Comparison of ENCODE assay signal across 28 mouse cellular contexts in genomic region chr15:102563061-102563460, GRCm38 (mm10). TPM values are rescaled to one million over a fixed set of nuclear protein-coding genes. Genes with fewer than 3 reads are reported as not detected.
DNase-seq lines count a peak whose midpoint lies in the region; ATAC-seq lines count a peak whose summit lies in the region.
"Had no signal": no experiment of that assay in that cellular context is flagged by ENCODE, and none has a peak within 500 bp of the region (broad histone marks: within the 10 kb centered on the region; RNA-seq: fewer than 3 reads in every experiment).

No protein-coding gene starts in this region.

- no peaks in the 10 kb centered on the region for H3K4me1 ChIP-seq in forebrain, embryonic 15.5 days
- H3K4me1 ChIP-seq in forebrain, embryonic 13.5 days, result no peaks in the 10 kb centered on the region
- H3K4me1 ChIP-seq in hindbrain, embryonic 15.5 days (replicated peaks), result 0 out of 2 replicates have a peak, but pooled peaks cover 2% of the 10 kb centered on the region
- no peaks in the 10 kb centered on the region for H3K4me1 ChIP-seq in hindbrain, embryonic 14.5 days (replicated peaks; ENCODE audit: control insufficient read depth, insufficient read depth, low read length)
- no peaks in the 10 kb centered on the region for H3K4me1 ChIP-seq in midbrain, embryonic 11.5 days (ENCODE audit: control insufficient read depth, insufficient read depth, low read length)
- no peaks in the 10 kb centered on the region for H3K4me1 ChIP-seq in midbrain, embryonic 10.5 days
- 0 out of 2 replicates have a peak, but pooled peaks cover 10% of the 10 kb centered on the region for H3K4me1 ChIP-seq in neural tube, embryonic 15.5 days
- H3K4me1 ChIP-seq: embryonic facial prominence, embryonic 10.5 days; embryonic facial prominence, embryonic 13.5 days; forebrain, embryonic 12.5 days; heart, embryonic 10.5 days; heart, embryonic 13.5 days had no signal

- DNase-seq in hindbrain, embryonic 14.5 days (ENCODE audit: low spot score), result no peak
- DNase-seq in midbrain, embryonic 11.5 days (ENCODE audit: low spot score, missing footprints), result peak; percentile 67
- DNase-seq in midbrain, embryonic 10.5 days (ENCODE audit: low spot score), result no peak
- DNase-seq: adrenal gland, postnatal 10 days; adrenal gland, postnatal 36 days; B cell, adult 2 months; embryo, embryonic 11 days; forebrain, postnatal 0 days; gastrocnemius, adult 2 months; gastrocnemius, postnatal 14 days; heart, adult 18-20 months; heart, postnatal 14 days; heart, postnatal 4 days had no signal

- peaks cover 7% of the 10 kb centered on the region; the same call in 1 of the 2 replicates for H3K36me3 ChIP-seq in forebrain, embryonic 15.5 days
- H3K36me3 ChIP-seq in forebrain, embryonic 13.5 days (ENCODE audit: poor library complexity, severe bottlenecking), result peaks cover 18% of the 10 kb centered on the region; the same call in 1 of the 2 replicates
- peaks cover 3% of the 10 kb centered on the region; the same call in 1 of the 2 replicates for H3K36me3 ChIP-seq in hindbrain, embryonic 15.5 days
- no peaks in the 10 kb centered on the region; the same call in 1 of the 2 replicates for H3K36me3 ChIP-seq in hindbrain, embryonic 14.5 days (replicated peaks; ENCODE audit: control insufficient read depth, insufficient read depth)
- H3K36me3 ChIP-seq in midbrain, embryonic 11.5 days (ENCODE audit: control insufficient read depth, insufficient read depth, low read length), result 0 out of 2 replicates have a peak, but pooled peaks cover 3% of the 10 kb centered on the region
- H3K36me3 ChIP-seq in midbrain, embryonic 10.5 days, result peaks cover 25% of the 10 kb centered on the region
- H3K36me3 ChIP-seq in neural tube, embryonic 15.5 days, result no peaks in the 10 kb centered on the region

- no peaks in the 10 kb centered on the region for H3K9me3 ChIP-seq in forebrain, embryonic 15.5 days
- H3K9me3 ChIP-seq in forebrain, embryonic 13.5 days (replicated peaks), result no peaks in the 10 kb centered on the region
- no peaks in the 10 kb centered on the region for H3K9me3 ChIP-seq in hindbrain, embryonic 15.5 days
- H3K9me3 ChIP-seq in hindbrain, embryonic 14.5 days (ENCODE audit: control insufficient read depth, low read length), result no peaks in the 10 kb centered on the region
- no peaks in the 10 kb centered on the region for H3K9me3 ChIP-seq in midbrain, embryonic 11.5 days (ENCODE audit: control insufficient read depth, low read length)
- no peaks in the 10 kb centered on the region for H3K9me3 ChIP-seq in midbrain, embryonic 10.5 days (replicated peaks)
- H3K9me3 ChIP-seq in neural tube, embryonic 15.5 days (replicated peaks), result no peaks in the 10 kb centered on the region
- H3K9me3 ChIP-seq: embryonic facial prominence, embryonic 10.5 days; embryonic facial prominence, embryonic 13.5 days; forebrain, embryonic 12.5 days; G1E; heart, embryonic 10.5 days; heart, embryonic 13.5 days had no signal

- no peak overlapping the region for H3K4me2 ChIP-seq in forebrain, embryonic 15.5 days (replicated peaks)
- no peak overlapping the region for H3K4me2 ChIP-seq in forebrain, embryonic 13.5 days
- no peak overlapping the region for H3K4me2 ChIP-seq in hindbrain, embryonic 15.5 days
- no peak overlapping the region for H3K4me2 ChIP-seq in hindbrain, embryonic 14.5 days (replicated peaks)
- no peak overlapping the region for H3K4me2 ChIP-seq in midbrain, embryonic 11.5 days
- no peak overlapping the region for H3K4me2 ChIP-seq in neural tube, embryonic 15.5 days
- H3K4me2 ChIP-seq: embryonic facial prominence, embryonic 13.5 days; forebrain, embryonic 12.5 days; heart, embryonic 13.5 days had no signal

- no peak for ATAC-seq in forebrain, embryonic 15.5 days (replicated peaks)
- ATAC-seq in forebrain, embryonic 13.5 days, result no peak
- ATAC-seq in hindbrain, embryonic 15.5 days (ENCODE audit: low FRiP score, low read depth), result no peak
- no peak for ATAC-seq in hindbrain, embryonic 14.5 days (ENCODE audit: low FRiP score)
- no peak for ATAC-seq in midbrain, embryonic 11.5 days (ENCODE audit: low FRiP score)
- ATAC-seq in neural tube, embryonic 15.5 days (ENCODE audit: low FRiP score), result no peak
- ATAC-seq: Patski had no signal

- no peaks in the 10 kb centered on the region for H3K27me3 ChIP-seq in forebrain, embryonic 15.5 days
- H3K27me3 ChIP-seq in forebrain, embryonic 13.5 days, result no peaks in the 10 kb centered on the region
- no peaks in the 10 kb centered on the region for H3K27me3 ChIP-seq in hindbrain, embryonic 15.5 days
- H3K27me3 ChIP-seq in hindbrain, embryonic 14.5 days (ENCODE audit: control insufficient read depth, insufficient read depth, low read length), result no peaks in the 10 kb centered on the region
- no peaks in the 10 kb centered on the region for H3K27me3 ChIP-seq in midbrain, embryonic 11.5 days (ENCODE audit: control insufficient read depth, insufficient read depth, low read length)
- no peaks in the 10 kb centered on the region for H3K27me3 ChIP-seq in midbrain, embryonic 10.5 days (ENCODE audit: low read depth, poor library complexity, severe bottlenecking)
- H3K27me3 ChIP-seq in neural tube, embryonic 15.5 days (replicated peaks), result no peaks in the 10 kb centered on the region
- H3K27me3 ChIP-seq: CH12.LX; embryonic facial prominence, embryonic 13.5 days; forebrain, embryonic 12.5 days; heart, embryonic 13.5 days; Patski had no signal

- WGBS in forebrain, embryonic 15.5 days, result 84% methylated on average over 3 of the region's 3 CpGs
- WGBS in forebrain, embryonic 13.5 days, result 84% methylated on average over 3 of the region's 3 CpGs
- WGBS in hindbrain, embryonic 15.5 days, result 68% methylated on average over 3 of the region's 3 CpGs
- 83% methylated on average over 3 of the region's 3 CpGs for WGBS in hindbrain, embryonic 14.5 days
- WGBS in midbrain, embryonic 11.5 days, result 85% methylated on average over 3 of the region's 3 CpGs
- 93% methylated on average over 3 of the region's 3 CpGs for WGBS in midbrain, embryonic 10.5 days
- 58% methylated on average over 3 of the region's 3 CpGs for WGBS in neural tube, embryonic 15.5 days

- peak overlapping the region; percentile 1; the same call in 1 of the 2 replicates for H3K27ac ChIP-seq in forebrain, embryonic 15.5 days (replicated peaks)
- no peak overlapping the region for H3K27ac ChIP-seq in forebrain, embryonic 13.5 days
- 0 out of 2 replicates have a peak overlapping the region, but pooled peaks have one; percentile 4 for H3K27ac ChIP-seq in hindbrain, embryonic 15.5 days (replicated peaks)
- H3K27ac ChIP-seq in hindbrain, embryonic 14.5 days, result no peak overlapping the region
- H3K27ac ChIP-seq in midbrain, embryonic 11.5 days (ENCODE audit: low read depth, low read length), result no peak overlapping the region
- no peak overlapping the region for H3K27ac ChIP-seq in midbrain, embryonic 10.5 days (replicated peaks)
- H3K27ac ChIP-seq in neural tube, embryonic 15.5 days (replicated peaks), result peak overlapping the region; percentile 29
- H3K27ac ChIP-seq: embryonic facial prominence, embryonic 10.5 days; embryonic facial prominence, embryonic 13.5 days; forebrain, embryonic 12.5 days; gastrocnemius, adult 2 months; heart, embryonic 10.5 days; heart, embryonic 13.5 days had no signal

- no peak overlapping the region for H3K9ac ChIP-seq in forebrain, embryonic 15.5 days (replicated peaks)
- H3K9ac ChIP-seq in forebrain, embryonic 13.5 days, result no peak overlapping the region
- H3K9ac ChIP-seq in hindbrain, embryonic 15.5 days, result no peak overlapping the region
- no peak overlapping the region for H3K9ac ChIP-seq in hindbrain, embryonic 14.5 days
- H3K9ac ChIP-seq in midbrain, embryonic 11.5 days (ENCODE audit: low read length), result no peak overlapping the region
- H3K9ac ChIP-seq in neural tube, embryonic 15.5 days (replicated peaks), result no peak overlapping the region
- H3K9ac ChIP-seq: embryonic facial prominence, embryonic 13.5 days; forebrain, embryonic 12.5 days; forebrain, postnatal 0 days; heart, embryonic 13.5 days had no signal

- H3K4me3 ChIP-seq in forebrain, embryonic 15.5 days, result no peak overlapping the region
- no peak overlapping the region for H3K4me3 ChIP-seq in forebrain, embryonic 13.5 days
- H3K4me3 ChIP-seq in hindbrain, embryonic 15.5 days, result no peak overlapping the region
- H3K4me3 ChIP-seq in hindbrain, embryonic 14.5 days (replicated peaks; ENCODE audit: low read length), result no peak overlapping the region
- H3K4me3 ChIP-seq in midbrain, embryonic 11.5 days (ENCODE audit: low read depth, low read length), result no peak overlapping the region
- no peak overlapping the region for H3K4me3 ChIP-seq in midbrain, embryonic 10.5 days
- H3K4me3 ChIP-seq in neural tube, embryonic 15.5 days (replicated peaks), result no peak overlapping the region
- H3K4me3 ChIP-seq: embryonic facial prominence, embryonic 10.5 days; embryonic facial prominence, embryonic 13.5 days; erythroblast, embryonic 14.5 days; forebrain, embryonic 12.5 days; gastrocnemius, adult 2 months; heart, embryonic 10.5 days; heart, embryonic 13.5 days had no signal

RNA-seq across cellular contexts. Expression of gene Npff, which starts 38.3 kb away (rescaled TPM):
- 2.4 and 2.5 TPM in 2 replicates for polyA plus RNA-seq in forebrain, embryonic 15.5 days (2015; fragmentation: Nextera tagmentation; extraction: Ambion mirVana)
- polyA plus RNA-seq in forebrain, embryonic 13.5 days (2015; fragmentation: Nextera tagmentation; extraction: Ambion mirVana), result 1.6 and 3.9 TPM in 2 replicates
- 4.8 and 5.3 TPM in 2 replicates for polyA plus RNA-seq in hindbrain, embryonic 15.5 days (2015; fragmentation: Nextera tagmentation; extraction: Ambion mirVana)
- polyA plus RNA-seq in hindbrain, embryonic 14.5 days (2014; fragmentation: Nextera tagmentation; extraction: Ambion mirVana), result 5.0 and 8.6 TPM in 2 replicates
- polyA plus RNA-seq in midbrain, embryonic 11.5 days (2014; fragmentation: Nextera tagmentation; extraction: Ambion mirVana), result 0.98 and 1.9 TPM in 2 replicates
- 2.0 and 2.9 TPM in 2 replicates for polyA plus RNA-seq in midbrain, embryonic 10.5 days (2016; fragmentation: Nextera tagmentation; extraction: Ambion mirVana)
- 13.9 and 14.0 TPM in 2 replicates for polyA plus RNA-seq in neural tube, embryonic 15.5 days (2015; fragmentation: Nextera tagmentation; extraction: Ambion mirVana)

RNA-seq across cellular contexts. Expression of gene Tarbp2, which starts 45.1 kb away (rescaled TPM):
- 102 and 103 TPM in 2 replicates for polyA plus RNA-seq in forebrain, embryonic 15.5 days (2015; fragmentation: Nextera tagmentation; extraction: Ambion mirVana)
- polyA plus RNA-seq in forebrain, embryonic 13.5 days (2015; fragmentation: Nextera tagmentation; extraction: Ambion mirVana), result 87.7 and 103 TPM in 2 replicates
- 98.0 and 104 TPM in 2 replicates for polyA plus RNA-seq in hindbrain, embryonic 15.5 days (2015; fragmentation: Nextera tagmentation; extraction: Ambion mirVana)
- 77.8 and 86.7 TPM in 2 replicates for polyA plus RNA-seq in hindbrain, embryonic 14.5 days (2014; fragmentation: Nextera tagmentation; extraction: Ambion mirVana)
- 91.2 and 96.6 TPM in 2 replicates for polyA plus RNA-seq in midbrain, embryonic 11.5 days (2014; fragmentation: Nextera tagmentation; extraction: Ambion mirVana)
- 133 and 143 TPM in 2 replicates for polyA plus RNA-seq in midbrain, embryonic 10.5 days (2016; fragmentation: Nextera tagmentation; extraction: Ambion mirVana)
- polyA plus RNA-seq in neural tube, embryonic 15.5 days (2015; fragmentation: Nextera tagmentation; extraction: Ambion mirVana), result 93.7 and 98.4 TPM in 2 replicates

RNA-seq across cellular contexts. Expression of gene Map3k12, which starts 46.2 kb away (rescaled TPM):
- polyA plus RNA-seq in forebrain, embryonic 15.5 days (2015; fragmentation: Nextera tagmentation; extraction: Ambion mirVana), result 55.3 and 55.9 TPM in 2 replicates
- 37.6 and 40.4 TPM in 2 replicates for polyA plus RNA-seq in forebrain, embryonic 13.5 days (2015; fragmentation: Nextera tagmentation; extraction: Ambion mirVana)
- polyA plus RNA-seq in hindbrain, embryonic 15.5 days (2015; fragmentation: Nextera tagmentation; extraction: Ambion mirVana), result 55.7 and 58.3 TPM in 2 replicates
- 43.9 and 47.5 TPM in 2 replicates for polyA plus RNA-seq in hindbrain, embryonic 14.5 days (2014; fragmentation: Nextera tagmentation; extraction: Ambion mirVana)
- 16.4 and 19.7 TPM in 2 replicates for polyA plus RNA-seq in midbrain, embryonic 11.5 days (2014; fragmentation: Nextera tagmentation; extraction: Ambion mirVana)
- 23.4 and 31.8 TPM in 2 replicates for polyA plus RNA-seq in midbrain, embryonic 10.5 days (2016; fragmentation: Nextera tagmentation; extraction: Ambion mirVana)
- polyA plus RNA-seq in neural tube, embryonic 15.5 days (2015; fragmentation: Nextera tagmentation; extraction: Ambion mirVana), result 49.1 and 57.4 TPM in 2 replicates

RNA-seq across cellular contexts. Expression of gene Gm10337, which starts 59.5 kb away (rescaled TPM):
- 6.0 and 6.1 TPM in 2 replicates for polyA plus RNA-seq in forebrain, embryonic 15.5 days (2015; fragmentation: Nextera tagmentation; extraction: Ambion mirVana)
- 6.6 and 13.4 TPM in 2 replicates for polyA plus RNA-seq in forebrain, embryonic 13.5 days (2015; fragmentation: Nextera tagmentation; extraction: Ambion mirVana)
- polyA plus RNA-seq in hindbrain, embryonic 15.5 days (2015; fragmentation: Nextera tagmentation; extraction: Ambion mirVana), result 9.5 and 14.8 TPM in 2 replicates
- polyA plus RNA-seq in hindbrain, embryonic 14.5 days (2014; fragmentation: Nextera tagmentation; extraction: Ambion mirVana), result 9.6 and 17.2 TPM in 2 replicates
- 6.7 TPM in 1 of 2 replicates, not detected in the other for polyA plus RNA-seq in midbrain, embryonic 11.5 days (2014; fragmentation: Nextera tagmentation; extraction: Ambion mirVana)
- polyA plus RNA-seq in midbrain, embryonic 10.5 days (2016; fragmentation: Nextera tagmentation; extraction: Ambion mirVana), result 3.5 TPM in 1 of 2 replicates, not detected in the other
- 6.2 and 6.4 TPM in 2 replicates for polyA plus RNA-seq in neural tube, embryonic 15.5 days (2015; fragmentation: Nextera tagmentation; extraction: Ambion mirVana)
- polyA plus RNA-seq: cortical plate, adult 2 months; erythroblast, embryonic 14.5 days; frontal cortex, adult 2 months; G1E; heart, embryonic 10.5 days had no signal

Comparison
In these comparisons a context has a peak if more than half of its experiments do, and no peak if none do; other contexts are left out.
1. H3K27ac ChIP-seq: peak in forebrain, embryonic 15.5 days (single experiment), hindbrain, embryonic 15.5 days (single experiment) and neural tube, embryonic 15.5 days (single experiment); none in forebrain, embryonic 13.5 days (single experiment), hindbrain, embryonic 14.5 days (single experiment), midbrain, embryonic 11.5 days (single experiment) and midbrain, embryonic 10.5 days (single experiment).